ENCODE assay signal across 30 mouse cellular contexts in the genomic region with DNA sequence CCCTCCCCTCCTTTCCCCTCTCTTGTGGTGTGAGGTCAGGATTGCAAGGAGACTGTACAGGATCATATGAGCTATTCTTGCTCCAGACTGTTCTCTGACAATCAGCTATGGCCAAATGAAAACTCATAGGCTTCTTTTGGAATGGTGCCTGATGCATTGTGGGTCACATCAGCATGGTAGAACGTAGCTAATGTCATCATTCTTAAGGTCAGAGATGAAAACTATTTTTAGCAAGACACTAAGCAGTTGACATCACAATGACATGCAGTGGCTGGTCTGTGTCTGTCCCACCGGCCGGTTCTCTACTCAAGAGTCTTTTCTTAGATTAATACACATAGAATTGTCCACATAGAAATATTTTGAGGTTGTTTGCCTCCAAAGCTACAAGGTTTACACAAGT. TPM values are rescaled to one million over a fixed set of nuclear protein-coding genes. Genes with fewer than 3 reads are reported as not detected.
DNase-seq lines count a peak whose midpoint lies in the region; ATAC-seq and TF ChIP-seq lines count a peak whose summit lies in the region.
"Had no signal": no experiment of that assay in that cellular context is flagged by ENCODE, and none has a peak within 500 bp of the region (broad histone marks: within the 10 kb centered on the region; RNA-seq: fewer than 3 reads in every experiment).

No protein-coding gene starts in this region.

- no peak for TF ChIP-seq POLR2A in kidney, adult 2 months (IDR thresholded peaks at IDR 0.05; ENCODE audit: low read depth, low read length)

- no peaks in the 10 kb centered on the region for H3K36me3 ChIP-seq in heart, embryonic 10.5 days
- no peaks in the 10 kb centered on the region for H3K36me3 ChIP-seq in heart, embryonic 15.5 days
- H3K36me3 ChIP-seq in kidney, embryonic 15.5 days, result no peaks in the 10 kb centered on the region
- no peaks in the 10 kb centered on the region for H3K36me3 ChIP-seq in kidney, adult 2 months (ENCODE audit: control insufficient read depth, insufficient read depth, low read length)
- H3K36me3 ChIP-seq: embryonic facial prominence, embryonic 10.5 days; embryonic facial prominence, embryonic 15.5 days; hindbrain, embryonic 13.5 days; lung, embryonic 15.5 days; stomach, embryonic 15.5 days had no signal

- no peak overlapping the region for H3K4me3 ChIP-seq in heart, embryonic 10.5 days
- H3K4me3 ChIP-seq in heart, embryonic 15.5 days, result no peak overlapping the region
- no peak overlapping the region for H3K4me3 ChIP-seq in kidney, embryonic 15.5 days (replicated peaks)
- H3K4me3 ChIP-seq in kidney, adult 2 months (ENCODE audit: insufficient read depth, low read depth, low read length), result no peak overlapping the region
- H3K4me3 ChIP-seq: embryonic facial prominence, embryonic 10.5 days; embryonic facial prominence, embryonic 15.5 days; forebrain, embryonic 13.5 days; hindbrain, embryonic 13.5 days; lung, embryonic 15.5 days; stomach, embryonic 15.5 days had no signal

- no peak overlapping the region for H3K4me2 ChIP-seq in heart, embryonic 15.5 days
- H3K4me2 ChIP-seq in kidney, embryonic 15.5 days, result no peak overlapping the region
- H3K4me2 ChIP-seq: embryonic facial prominence, embryonic 15.5 days; forebrain, embryonic 13.5 days; hindbrain, embryonic 13.5 days; lung, embryonic 15.5 days; midbrain, embryonic 11.5 days; stomach, embryonic 15.5 days had no signal

- no peak overlapping the region for H3K9ac ChIP-seq in heart, embryonic 15.5 days
- no peak overlapping the region for H3K9ac ChIP-seq in kidney, embryonic 15.5 days
- H3K9ac ChIP-seq: embryonic facial prominence, embryonic 15.5 days; forebrain, embryonic 13.5 days; hindbrain, embryonic 13.5 days; liver, embryonic 14.5 days; lung, embryonic 15.5 days; stomach, embryonic 15.5 days had no signal

- ATAC-seq in heart, embryonic 15.5 days (replicated peaks; ENCODE audit: insufficient number of reproducible peaks, insufficient read depth, low FRiP score, low read depth), result no peak
- ATAC-seq in kidney, embryonic 15.5 days (replicated peaks; ENCODE audit: low FRiP score), result no peak
- ATAC-seq: activated CD4-positive, CD25-positive, alpha-beta regulatory T cell, adult 4 months; forebrain, embryonic 13.5 days; midbrain, embryonic 16.5 days had no signal

- no peak for TF ChIP-seq CTCF in kidney, adult 2 months (conservative IDR thresholded peaks at IDR 0.05; ENCODE audit: insufficient read depth, insufficient read length, low read depth, low read length)

- no peak for DNase-seq in heart, embryonic 10.5 days (ENCODE audit: low spot score)
- no peak for DNase-seq in heart, postnatal 25 days (ENCODE audit: low spot score)
- DNase-seq in heart, adult 11 months, result no peak
- DNase-seq in kidney, adult 2 months, result no peak
- peak; percentile 26 for DNase-seq in lung, postnatal 10 days
- no peak for DNase-seq in lung, postnatal 36 days
- DNase-seq: adrenal gland, adult 8-10 months; cerebellum, adult 8-10 months; cerebellum, postnatal 25 days; gastrocnemius, postnatal 10 days; kidney, adult 8-10 months; kidney, postnatal 25 days; liver; right cerebral cortex, postnatal 25 days; thymus, adult 18-20 months; thymus, postnatal 25 days had no signal

- H3K27ac ChIP-seq in heart, embryonic 10.5 days, result peak overlapping the region; percentile 59; the same call in 1 of the 2 replicates
- peak overlapping the region; percentile 79 for H3K27ac ChIP-seq in heart, embryonic 15.5 days
- H3K27ac ChIP-seq in kidney, embryonic 15.5 days, result peak overlapping the region; percentile 39; the same call in 1 of the 2 replicates
- no peak overlapping the region for H3K27ac ChIP-seq in kidney, adult 2 months (ENCODE audit: insufficient read depth, low read depth, low read length)
- H3K27ac ChIP-seq: embryonic facial prominence, embryonic 10.5 days; embryonic facial prominence, embryonic 15.5 days; forebrain, embryonic 13.5 days; hindbrain, embryonic 13.5 days; liver, embryonic 14.5 days; lung, embryonic 15.5 days; stomach, embryonic 15.5 days had no signal

- H3K9me3 ChIP-seq in heart, embryonic 10.5 days, result no peaks in the 10 kb centered on the region
- no peaks in the 10 kb centered on the region for H3K9me3 ChIP-seq in heart, embryonic 15.5 days (replicated peaks)
- no peaks in the 10 kb centered on the region for H3K9me3 ChIP-seq in kidney, embryonic 15.5 days (replicated peaks)
- H3K9me3 ChIP-seq: embryonic facial prominence, embryonic 10.5 days; embryonic facial prominence, embryonic 15.5 days; forebrain, embryonic 13.5 days; hindbrain, embryonic 13.5 days; lung, embryonic 15.5 days; stomach, embryonic 15.5 days had no signal

- 39% methylated on average over 3 of the region's 3 CpGs for WGBS in heart, embryonic 10.5 days
- 18% methylated on average over 3 of the region's 3 CpGs for WGBS in heart, embryonic 15.5 days
- 70% methylated on average over 3 of the region's 3 CpGs for WGBS in kidney, embryonic 15.5 days
- 87% methylated on average over 3 of the region's 3 CpGs for WGBS in kidney, adult 2 months

- H3K4me1 ChIP-seq in heart, embryonic 10.5 days, result peaks cover 42% of the 10 kb centered on the region
- H3K4me1 ChIP-seq in heart, embryonic 15.5 days (replicated peaks), result peaks cover 41% of the 10 kb centered on the region
- peaks cover 24% of the 10 kb centered on the region for H3K4me1 ChIP-seq in kidney, embryonic 15.5 days
- H3K4me1 ChIP-seq in kidney, adult 2 months (ENCODE audit: control insufficient read depth, insufficient read depth, low read length), result no peaks in the 10 kb centered on the region

- H3K27me3 ChIP-seq in heart, embryonic 10.5 days (ENCODE audit: insufficient read depth, poor library complexity, severe bottlenecking), result no peaks in the 10 kb centered on the region
- H3K27me3 ChIP-seq in heart, embryonic 15.5 days, result no peaks in the 10 kb centered on the region
- no peaks in the 10 kb centered on the region for H3K27me3 ChIP-seq in kidney, embryonic 15.5 days
- H3K27me3 ChIP-seq in kidney, adult 2 months (replicated peaks; ENCODE audit: control insufficient read depth, insufficient read depth, low read length), result no peaks in the 10 kb centered on the region
- H3K27me3 ChIP-seq: CH12.LX; embryonic facial prominence, embryonic 15.5 days; forebrain, embryonic 13.5 days; hindbrain, embryonic 13.5 days; lung, embryonic 15.5 days; stomach, embryonic 15.5 days had no signal

- intact Hi-C loops in heart, postnatal 25 days (cut with DNase I), result no loop called here

RNA-seq across cellular contexts. Expression of a gene that starts 48.9 kb away (rescaled TPM):
- polyA plus RNA-seq in heart, embryonic 10.5 days (2016; fragmentation: Nextera tagmentation; extraction: Ambion mirVana), result 1.8 and 3.3 TPM in 2 replicates
- total RNA-seq in heart, postnatal 25 days (2021), result 1 to 10 TPM; 1.2 to 1.3 TPM
- polyA plus RNA-seq in heart, embryonic 15.5 days (2015; fragmentation: Nextera tagmentation; extraction: Ambion mirVana), result 1.8 and 2.4 TPM in 2 replicates
- 1.2 and 1.3 TPM in 2 replicates for polyA plus RNA-seq in kidney, embryonic 15.5 days (2015; fragmentation: Nextera tagmentation; extraction: Ambion mirVana)
- 0.42 and 0.66 TPM in 2 replicates for polyA plus RNA-seq in kidney, adult 2 months (2012; rRNA removed)
- total RNA-seq: CH12.LX had no signal
- polyA plus RNA-seq: C2C12 had no signal
